Mouse (Mus musculus): Measurements from ENCODE around the gene Ctbp1. TPM values are rescaled to one million over a fixed set of nuclear protein-coding genes. Genes with fewer than 3 reads are reported as not detected.

Gene Ctbp1
- polyA plus RNA-seq, 1 experiment: 333 TPM

- H3K9me3 ChIP-seq: no peaks in the 10 kb centered on the region; the same call in 1 of the 2 replicates
- no peaks in the 10 kb centered on the region for H3K36me3 ChIP-seq (replicated peaks; ENCODE audit: low read length)
- no peak overlapping the region for H3K4me3 ChIP-seq (replicated peaks)
- H3K4me1 ChIP-seq: no peaks in the 10 kb centered on the region
- peaks cover 55% of the 10 kb centered on the region for H3K27me3 ChIP-seq (replicated peaks)
- no peak for TF ChIP-seq GATA1 (IDR thresholded peaks at IDR 0.05; ENCODE audit: borderline replicate concordance, low read length)
- TF ChIP-seq FLI1 (IDR thresholded peaks at IDR 0.05; ENCODE audit: low read length): no peak
Measured at GRCm38 (mm10) chr5:33230285-33230684, 44.5 kb downstream of the Ctbp1 start.

DNA sequence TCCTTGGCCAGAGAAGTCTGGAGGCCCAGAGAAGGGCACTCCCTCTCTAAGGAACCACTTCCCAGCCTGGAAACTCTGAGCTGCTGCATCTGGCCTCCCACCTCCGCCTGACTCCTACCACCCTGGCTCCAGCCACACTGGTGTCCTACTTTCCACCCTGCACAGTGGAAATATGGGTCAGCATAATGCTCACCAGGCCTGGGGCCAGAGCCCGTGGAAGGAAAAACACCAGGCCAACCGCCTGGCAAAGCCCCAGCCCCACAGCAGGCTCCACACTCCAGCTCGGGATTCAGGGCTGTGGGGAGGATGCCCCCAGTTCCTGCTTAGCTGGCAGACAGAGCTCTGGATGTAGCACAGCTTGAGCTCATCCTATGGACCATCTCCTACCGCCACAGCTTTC, 46.4 kb downstream of the Ctbp1 start:
- peaks cover 50% of the 10 kb centered on the region for H3K27me3 ChIP-seq (replicated peaks)
- no peak overlapping the region for H3K4me3 ChIP-seq (replicated peaks)
- no peaks in the 10 kb centered on the region for H3K4me1 ChIP-seq
- no peaks in the 10 kb centered on the region; the same call in 1 of the 2 replicates for H3K9me3 ChIP-seq
- TF ChIP-seq FLI1 (IDR thresholded peaks at IDR 0.05; ENCODE audit: low read length): no peak
- no peak for TF ChIP-seq GATA1 (IDR thresholded peaks at IDR 0.05; ENCODE audit: borderline replicate concordance, low read length)
- H3K36me3 ChIP-seq (replicated peaks; ENCODE audit: low read length): no peaks in the 10 kb centered on the region

- TF ChIP-seq FLI1 (IDR thresholded peaks at IDR 0.05; ENCODE audit: low read length): no peak
- TF ChIP-seq GATA1 (IDR thresholded peaks at IDR 0.05; ENCODE audit: borderline replicate concordance, low read length): no peak
- peaks cover 56% of the 10 kb centered on the region for H3K27me3 ChIP-seq (replicated peaks)
- H3K36me3 ChIP-seq (replicated peaks; ENCODE audit: low read length): no peaks in the 10 kb centered on the region
- H3K9me3 ChIP-seq: no peaks in the 10 kb centered on the region
- H3K4me1 ChIP-seq: no peaks in the 10 kb centered on the region
- H3K4me3 ChIP-seq (replicated peaks): no peak overlapping the region
Measured at GRCm38 (mm10) chr5:33225673-33226072, 49.1 kb downstream of the Ctbp1 start.

DNA sequence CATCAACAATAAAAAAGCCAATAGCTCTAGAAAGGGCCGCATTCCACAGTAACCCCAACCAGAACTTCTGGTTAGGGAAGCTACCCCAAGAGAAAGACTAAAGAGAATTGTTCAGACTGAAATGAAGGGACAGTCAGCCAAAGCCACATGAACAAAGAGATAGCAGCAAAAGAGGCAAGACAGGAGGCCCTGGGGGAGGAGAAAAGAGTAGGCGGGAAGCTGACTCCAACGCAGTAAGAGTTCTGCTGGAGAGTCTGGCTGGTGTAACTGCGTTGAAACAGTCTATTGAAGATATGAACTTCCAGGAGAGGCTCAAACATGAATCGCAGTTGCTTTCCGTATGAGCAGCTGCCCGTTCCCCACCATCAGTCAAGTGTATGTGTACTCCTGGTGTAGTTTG, 50.3 kb downstream of the Ctbp1 start:
- H3K36me3 ChIP-seq (replicated peaks; ENCODE audit: low read length): no peaks in the 10 kb centered on the region
- TF ChIP-seq GATA1 (IDR thresholded peaks at IDR 0.05; ENCODE audit: borderline replicate concordance, low read length): no peak

GRCm38 (mm10) chr5:33222841-33223744, 51.7 kb downstream of the Ctbp1 start:
- Histone ChIP-seq H3K36me3 (replicated peaks; ENCODE audit: low read length) (no peaks in the 10 kb centered on the region), H3K9me3 (no peaks in the 10 kb centered on the region), H3K27me3 (replicated peaks) (peaks cover 54% of the 10 kb centered on the region), H3K4me3 (replicated peaks) (no peak overlapping the region), H3K4me1 (peaks cover 6% of the 10 kb centered on the region)
- TF ChIP-seq FLI1 (IDR thresholded peaks at IDR 0.05; ENCODE audit: low read length): no peak
- TF ChIP-seq GATA1 (IDR thresholded peaks at IDR 0.05; ENCODE audit: borderline replicate concordance, low read length): no peak

More for the DNA sequence above, 50.3 kb downstream of the Ctbp1 start:
- H3K4me1 ChIP-seq: no peaks in the 10 kb centered on the region
- no peaks in the 10 kb centered on the region for H3K9me3 ChIP-seq
- H3K27me3 ChIP-seq (replicated peaks): peaks cover 59% of the 10 kb centered on the region
- H3K4me3 ChIP-seq (replicated peaks): no peak overlapping the region

DNA sequence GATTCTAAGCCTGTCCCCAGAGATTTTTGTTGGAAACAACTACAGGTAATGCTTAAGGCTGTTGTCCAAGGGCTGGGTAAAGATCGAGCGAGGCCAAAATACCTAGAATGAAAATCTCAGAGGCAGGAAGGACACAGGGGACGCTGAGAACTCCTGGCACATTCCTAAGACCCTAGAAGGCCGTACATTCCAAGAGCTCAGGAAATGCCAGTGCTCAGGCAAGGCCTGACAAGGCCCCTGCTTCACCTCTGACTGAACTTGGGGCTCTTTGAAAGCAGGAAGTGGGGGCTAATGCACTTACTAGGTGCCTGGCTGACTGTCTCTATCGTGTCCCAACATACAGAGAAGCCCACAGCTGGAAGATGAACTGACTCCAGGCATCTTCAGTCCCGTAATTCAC, 52.4 kb downstream of the Ctbp1 start:
- H3K9me3 ChIP-seq: no peaks in the 10 kb centered on the region
- H3K4me1 ChIP-seq: peaks cover 13% of the 10 kb centered on the region
- H3K36me3 ChIP-seq (replicated peaks; ENCODE audit: low read length): no peaks in the 10 kb centered on the region
- no peak overlapping the region for H3K4me3 ChIP-seq (replicated peaks)
- peaks cover 61% of the 10 kb centered on the region for H3K27me3 ChIP-seq (replicated peaks)
- TF ChIP-seq FLI1 (IDR thresholded peaks at IDR 0.05; ENCODE audit: low read length) (no peak), GATA1 (IDR thresholded peaks at IDR 0.05; ENCODE audit: borderline replicate concordance, low read length) (no peak)

DNA sequence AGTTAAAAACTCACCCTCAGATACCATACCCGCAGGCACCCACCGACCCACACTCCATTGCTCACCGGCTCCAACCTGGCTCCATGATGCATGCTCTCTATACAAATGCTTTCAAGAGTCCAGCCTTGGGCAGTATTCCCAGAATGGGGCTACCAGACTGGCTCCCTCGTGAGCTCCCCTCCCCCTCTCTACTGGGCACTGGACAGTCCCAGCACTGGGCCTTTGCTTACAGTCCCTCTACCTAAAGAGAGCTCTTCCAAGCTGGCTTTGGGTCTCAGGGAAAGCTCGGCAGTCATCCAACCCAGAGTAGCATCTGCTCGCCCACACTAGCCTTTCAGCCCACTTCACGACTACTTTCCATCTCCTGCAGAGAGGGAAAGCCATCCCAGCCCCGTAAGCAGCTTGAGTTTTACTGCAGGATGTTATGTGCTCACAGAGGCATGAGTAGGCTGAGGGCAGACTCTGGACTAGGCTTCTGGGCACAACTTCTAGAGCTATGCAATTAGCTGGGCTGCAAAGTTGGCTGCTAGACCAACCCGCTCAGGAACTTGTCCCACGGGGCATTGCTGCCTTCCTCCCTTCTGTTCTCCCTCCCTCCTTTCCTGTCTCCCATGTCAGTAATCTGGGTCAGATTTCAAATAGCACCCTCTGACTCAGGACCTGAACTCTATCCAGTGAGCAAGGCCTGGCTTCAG, 54.3 kb downstream of the Ctbp1 start:
- H3K4me3 ChIP-seq (replicated peaks): no peak overlapping the region
- H3K36me3 ChIP-seq (replicated peaks; ENCODE audit: low read length): no peaks in the 10 kb centered on the region
- H3K9me3 ChIP-seq: no peaks in the 10 kb centered on the region
- H3K27me3 ChIP-seq (replicated peaks): peaks cover 69% of the 10 kb centered on the region
- TF ChIP-seq FLI1 (IDR thresholded peaks at IDR 0.05; ENCODE audit: low read length) (no peak), GATA1 (IDR thresholded peaks at IDR 0.05; ENCODE audit: borderline replicate concordance, low read length) (no peak)
- H3K4me1 ChIP-seq: peaks cover 17% of the 10 kb centered on the region

GRCm38 (mm10) chr5:33219831-33220230, 55.0 kb downstream of the Ctbp1 start:
- H3K4me1 ChIP-seq: peaks cover 17% of the 10 kb centered on the region

DNA sequence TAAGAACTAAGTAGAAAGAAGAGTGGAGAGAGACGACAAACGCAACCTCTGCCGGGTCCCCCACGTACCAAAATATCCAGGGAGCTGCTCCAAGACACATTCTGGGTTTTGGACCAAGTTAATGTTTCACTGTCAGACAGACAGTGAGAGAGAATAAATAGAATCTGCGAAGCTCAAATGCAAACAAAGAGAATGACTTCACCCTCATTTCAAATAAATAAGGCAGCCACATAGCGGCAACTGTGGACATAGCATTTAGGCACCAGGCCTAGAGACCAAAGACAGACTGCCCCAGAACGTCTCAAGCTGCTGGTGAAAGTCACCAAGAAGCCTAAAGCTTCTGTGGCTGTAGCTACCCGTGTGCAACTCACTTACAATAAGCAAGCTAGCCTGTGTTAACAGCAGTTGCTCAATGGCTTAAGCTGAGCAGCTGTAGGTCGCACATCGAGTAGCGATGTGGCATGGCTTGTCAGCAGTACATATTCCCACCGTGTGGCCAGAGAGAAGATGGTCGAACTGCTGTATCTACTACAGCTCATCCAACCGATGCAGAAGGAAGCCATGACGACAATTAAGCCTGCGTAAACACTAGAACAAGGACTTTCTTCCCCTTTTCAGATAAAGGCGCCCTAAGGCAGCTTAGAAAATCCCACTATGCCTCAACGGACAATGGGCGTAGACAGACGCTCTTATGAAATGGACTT, 55.9 kb downstream of the Ctbp1 start:
- TF ChIP-seq FLI1 (IDR thresholded peaks at IDR 0.05; ENCODE audit: low read length) (no peak), GATA1 (IDR thresholded peaks at IDR 0.05; ENCODE audit: borderline replicate concordance, low read length) (no peak)
- peaks cover 76% of the 10 kb centered on the region for H3K27me3 ChIP-seq (replicated peaks)
- peaks cover 17% of the 10 kb centered on the region for H3K4me1 ChIP-seq
- H3K36me3 ChIP-seq (replicated peaks; ENCODE audit: low read length): no peaks in the 10 kb centered on the region
- no peak overlapping the region for H3K4me3 ChIP-seq (replicated peaks)
- H3K9me3 ChIP-seq: no peaks in the 10 kb centered on the region

More at GRCm38 (mm10) chr5:33219831-33220230, 55.0 kb downstream of the Ctbp1 start:
- H3K4me3 ChIP-seq (replicated peaks): no peak overlapping the region
- H3K27me3 ChIP-seq (replicated peaks): peaks cover 71% of the 10 kb centered on the region
- TF ChIP-seq FLI1 (IDR thresholded peaks at IDR 0.05; ENCODE audit: low read length) (no peak), GATA1 (IDR thresholded peaks at IDR 0.05; ENCODE audit: borderline replicate concordance, low read length) (no peak)
- H3K36me3 ChIP-seq (replicated peaks; ENCODE audit: low read length): no peaks in the 10 kb centered on the region
- no peaks in the 10 kb centered on the region for H3K9me3 ChIP-seq

Measured in megakaryocyte, embryonic 14.5 days (primary cell).